Mouse (Mus musculus): Measurements from ENCODE around the gene Zswim3.
"Not testable (repeated sequence)": the region's sequence is repeated elsewhere in the genome, so short reads cannot be mapped to it uniquely, and the experiment has no call there.

Zswim3 gene

GRCm38 (mm10) chr2:164856309-164857100 lies 51.6 kb downstream of the Zswim3 start:
- DNase-seq (ENCODE audit: low spot score in 2 of 2): no peak

DNA sequence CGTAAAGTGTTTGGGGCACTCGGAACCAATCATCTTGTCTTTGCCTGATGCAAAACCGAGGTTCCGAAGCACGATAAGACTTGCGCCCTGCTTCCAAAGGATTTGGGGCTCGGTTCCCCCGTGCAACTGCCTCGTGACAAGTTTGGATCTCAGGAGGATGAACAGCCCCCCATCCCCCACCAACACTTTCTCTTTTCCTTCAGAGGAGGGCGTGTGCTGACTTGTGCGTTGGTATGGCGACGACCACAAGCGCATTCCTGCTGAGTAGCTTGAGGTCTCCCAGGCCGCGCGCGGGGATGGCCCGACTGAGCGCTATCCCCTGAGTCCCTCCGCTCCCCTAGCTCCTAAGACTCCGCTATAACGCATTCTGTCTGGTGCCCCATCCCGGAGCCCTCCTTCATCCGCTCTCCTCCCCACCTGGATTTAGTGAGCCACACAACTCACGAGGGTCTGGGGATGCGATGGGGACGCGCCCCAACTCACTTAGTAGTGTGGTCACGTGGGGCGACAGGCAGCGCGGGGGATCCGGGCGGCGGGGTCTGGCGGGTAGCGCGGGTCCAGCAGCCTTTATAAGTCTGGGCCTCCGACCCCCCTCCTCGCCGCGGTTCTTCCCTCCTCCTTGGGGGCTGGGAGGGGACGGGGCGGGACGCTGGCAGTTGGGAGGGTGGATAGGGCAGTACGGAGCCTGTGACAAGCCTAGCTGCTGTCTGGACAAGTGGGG lies 52.4 kb downstream of the Zswim3 start, which contains the start of gene Pltp:
Gene Pltp (minus strand): TSS at position 611 of the 721 bp plus-strand sequence.
- DNase-seq (ENCODE audit: low spot score in 2 of 2): peak; percentile 64 to 72

GRCm38 (mm10) chr2:164857842-164858553 lies 53.1 kb downstream of the Zswim3 start:
- no peak for DNase-seq (ENCODE audit: low spot score in 2 of 2)

DNA sequence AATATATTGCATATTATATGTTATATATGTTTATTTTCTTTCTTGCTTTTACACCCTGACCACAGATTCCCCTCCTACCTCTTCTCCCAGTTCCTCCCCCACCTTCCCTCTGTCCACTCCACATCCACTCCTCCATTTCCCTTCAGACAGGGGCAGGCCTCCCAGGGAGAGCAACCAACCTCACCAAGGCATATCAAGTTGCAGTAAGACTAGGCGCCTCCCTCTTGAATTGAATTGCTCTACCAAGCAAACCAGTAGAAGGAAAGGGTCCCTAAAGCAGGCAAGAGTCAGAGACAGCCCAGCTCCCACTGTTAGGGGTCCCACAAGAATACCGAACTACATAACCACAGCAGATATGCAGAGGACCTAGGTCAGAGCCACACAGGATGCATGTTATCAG lies 54.3 kb downstream of the Zswim3 start:
- DNase-seq (ENCODE audit: low spot score in 2 of 2): no peak

- DNase-seq (ENCODE audit: low spot score in 2 of 2): no peak
Measured at GRCm38 (mm10) chr2:164859640-164860432, 54.9 kb downstream of the Zswim3 start.

- no peak for DNase-seq (ENCODE audit: low spot score in 2 of 2)
Measured at GRCm38 (mm10) chr2:164861094-164861493, 56.2 kb downstream of the Zswim3 start.

GRCm38 (mm10) chr2:164862179-164862861 lies 57.4 kb downstream of the Zswim3 start:
- peak; percentile 72 to 81 for DNase-seq (ENCODE audit: low spot score in 2 of 2)

- DNase-seq (ENCODE audit: low spot score in 2 of 2): not testable (repeated sequence)
Measured at GRCm38 (mm10) chr2:164863411-164863810, 58.5 kb downstream of the Zswim3 start.

DNA sequence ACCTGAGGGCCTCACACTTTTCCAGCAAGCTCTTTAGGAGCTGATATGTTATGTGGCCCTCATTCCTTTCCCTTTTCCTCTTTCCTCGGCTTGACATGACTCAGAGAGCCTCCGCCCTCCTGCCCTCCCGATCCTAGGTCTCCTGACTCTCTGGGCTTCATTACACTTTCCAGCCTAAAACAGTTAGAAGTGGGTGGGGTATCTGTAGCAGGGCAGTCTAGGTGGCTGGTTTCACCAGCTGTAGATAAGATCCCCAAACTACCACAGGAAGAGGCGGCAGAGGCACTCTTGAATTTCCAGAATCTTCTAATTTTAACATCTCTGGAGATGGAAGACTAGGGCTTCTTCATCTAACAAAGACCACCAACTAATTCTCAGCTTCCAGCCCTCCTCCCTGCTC lies 59.7 kb downstream of the Zswim3 start:
- DNase-seq (ENCODE audit: low spot score in 2 of 2): no peak

DNA sequence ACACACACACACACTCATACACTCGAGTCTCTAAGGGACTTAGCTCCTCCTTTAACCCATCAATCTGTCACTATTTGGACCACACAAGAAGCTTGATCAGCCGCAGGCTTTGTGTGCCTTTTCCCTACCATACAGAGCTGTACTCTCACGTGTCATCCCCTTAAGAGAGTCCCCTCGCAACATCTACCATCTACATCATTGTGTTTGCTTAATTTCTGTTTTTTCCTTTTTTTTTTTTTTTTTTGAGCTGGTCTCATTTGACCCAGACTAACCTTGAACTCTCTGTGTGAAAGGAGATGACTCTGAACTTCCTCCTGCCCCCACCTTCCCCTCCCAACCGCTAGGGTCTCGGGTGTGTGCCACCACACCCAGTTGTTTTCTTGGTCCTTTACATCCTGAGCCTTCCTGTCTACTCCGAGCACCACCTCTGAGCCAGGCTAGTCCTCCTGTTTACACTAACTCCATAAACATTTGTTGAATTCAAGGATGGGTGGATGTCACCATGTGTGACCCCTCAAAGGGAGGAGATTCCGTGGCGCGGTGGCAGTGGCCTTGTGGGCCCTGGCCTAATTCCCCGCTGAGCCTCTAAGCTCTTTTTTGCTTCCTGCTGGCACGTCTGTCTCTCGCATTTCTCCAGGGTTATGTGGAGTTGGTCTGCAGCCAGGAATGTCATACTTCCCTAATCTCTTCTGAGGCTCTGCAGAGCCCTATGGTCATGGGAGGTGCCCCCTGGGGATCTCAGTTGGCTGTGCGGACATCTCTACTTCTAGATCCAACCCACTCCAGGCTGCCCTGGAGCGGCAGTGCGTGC lies 62.0 kb downstream of the Zswim3 start:
- peak; percentile 67 to 74 for DNase-seq (ENCODE audit: low spot score in 2 of 2)

DNA sequence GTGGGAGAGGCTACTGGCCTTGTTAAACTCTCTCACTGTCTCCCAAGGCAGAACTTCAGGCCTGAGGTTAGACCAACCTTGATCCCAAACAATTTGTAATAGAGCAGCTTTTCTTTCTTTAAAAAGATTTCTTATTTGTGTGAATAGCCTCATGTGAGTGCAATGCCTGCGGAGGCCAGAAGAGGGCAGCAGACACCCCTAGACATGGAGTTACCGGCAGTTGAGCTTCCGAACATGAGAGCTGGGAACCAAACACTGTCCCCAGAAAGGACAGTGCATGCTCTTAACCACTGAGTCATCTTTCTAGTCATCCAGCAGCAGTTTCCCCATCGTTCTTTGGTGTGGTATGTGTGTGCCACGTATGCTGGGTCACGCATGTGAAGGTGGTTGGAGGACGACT lies 62.7 kb downstream of the Zswim3 start:
- no peak for DNase-seq (ENCODE audit: low spot score in 2 of 2)

DNA sequence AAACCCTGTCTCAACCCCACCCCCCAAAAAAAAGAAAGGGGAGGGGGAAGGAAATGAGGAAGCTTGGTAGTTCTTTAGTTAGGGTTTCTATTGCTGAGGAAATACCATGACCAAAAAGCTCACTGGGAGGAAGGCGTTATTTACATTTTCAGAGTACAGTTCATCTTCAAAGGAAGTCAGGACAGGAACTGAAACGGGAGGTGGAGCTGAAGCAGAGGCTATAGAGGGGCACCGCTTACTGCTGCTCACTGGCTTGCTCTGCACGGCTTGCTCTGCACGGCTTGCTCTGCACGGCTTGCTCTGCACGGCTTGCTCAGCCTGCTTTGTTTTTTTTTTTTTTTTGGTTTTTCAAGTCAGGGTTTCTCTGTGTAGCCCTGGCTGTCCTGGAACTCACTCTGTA lies 63.6 kb downstream of the Zswim3 start:
- DNase-seq (ENCODE audit: low spot score in 2 of 2): no peak

All from urinary bladder, postnatal 4 days (tissue).